Mouse (Mus musculus) C2C12 (cell line): ENCODE measurements around the gene Bckdhb. TPM values are rescaled to one million over a fixed set of nuclear protein-coding genes. Genes with fewer than 3 reads are reported as not detected.
"Not testable (repeated sequence)": the region's sequence is repeated elsewhere in the genome, so short reads cannot be mapped to it uniquely, and the experiment has no call there.

Experiments
- H3K27me3 ChIP-seq: one replicate; pipeline ENCODE4 v1.6.1; 2011; ENCODE audit not compliant: control insufficient read depth, insufficient read depth, insufficient read length
- H3K36me3 ChIP-seq: one replicate; pipeline ENCODE4 v1.6.1; 2011; ENCODE audit not compliant: control insufficient read depth, insufficient read depth
- H3K4me3 ChIP-seq: one replicate; pipeline ENCODE4 v1.5.1; 2011; ENCODE audit warnings: mild to moderate bottlenecking, control low read depth; ENCODE audit not compliant: poor library complexity, insufficient read depth, severe bottlenecking
- H3K79me2 ChIP-seq: one replicate; pipeline ENCODE4 v1.6.1; 2011; ENCODE audit not compliant: control insufficient read depth, insufficient read depth
- H3K79me3 ChIP-seq: one replicate; pipeline ENCODE4 v1.6.1; 2011; ENCODE audit warnings: low read depth, control low read depth
- H3ac ChIP-seq: one replicate; pipeline ENCODE3; 2011; ENCODE audit warnings: low read depth; ENCODE audit not compliant: control insufficient read depth, insufficient read length
- CEBPB ChIP-seq: IDR thresholded peaks from one replicate; pipeline ENCODE4 v1.6.1; 2011; ENCODE audit warnings: low read depth, mild to moderate bottlenecking, control low read depth, moderate library complexity
- CTCF ChIP-seq: IDR thresholded peaks from one replicate; pipeline ENCODE4 v1.5.1; 2011; ENCODE audit not compliant: control insufficient read depth, insufficient read depth, insufficient read length
- FOSL1 ChIP-seq: IDR thresholded peaks from one replicate; pipeline ENCODE4 v1.8.0; 2011; ENCODE audit warnings: mild to moderate bottlenecking, low read length; ENCODE audit not compliant: poor library complexity, insufficient read depth, severe bottlenecking
- MAX ChIP-seq: IDR thresholded peaks from one replicate; pipeline ENCODE4 v1.6.1; 2011; ENCODE audit warnings: mild to moderate bottlenecking, control low read depth
- MYOD1 ChIP-seq: IDR thresholded peaks from one replicate; pipeline ENCODE4 v1.6.1; 2011; ENCODE audit warnings: low read depth; ENCODE audit not compliant: control insufficient read depth, insufficient read length
- MYOG ChIP-seq: IDR thresholded peaks from one replicate; pipeline ENCODE4 v1.6.1; 2011; ENCODE audit not compliant: control insufficient read depth, insufficient read length; ENCODE audit errors: extremely low read depth
- USF1 ChIP-seq: IDR thresholded peaks from one replicate; pipeline ENCODE4 v1.6.1; 2011; ENCODE audit warnings: low read depth, mild to moderate bottlenecking, control low read depth, moderate library complexity
- polyA plus RNA-seq: library from polyadenylated mRNA; unstranded; fragments of >200 nt; fragmentation: generic; extraction: Trizol; gene quantifications from one replicate; pipeline ENCODE4 v1.2.1, GENCODE M21; 2012; ENCODE audit warnings: missing spikeins

The Bckdhb gene
- polyA plus RNA-seq, 1 experiment: 1.8 TPM

GRCm38 (mm10) chr9:84047436-84047835 is 122.5 kb downstream of the Bckdhb start:
- no peaks in the 10 kb centered on the region for H3K79me2 ChIP-seq
- no peaks in the 10 kb centered on the region for H3K27me3 ChIP-seq
- TF ChIP-seq MAX (no peak), CTCF (no peak)
- no peaks in the 10 kb centered on the region for H3K36me3 ChIP-seq
- no peak overlapping the region for H3ac ChIP-seq
- no peak overlapping the region for H3K4me3 ChIP-seq
- H3K79me3 ChIP-seq: no peaks in the 10 kb centered on the region

- H3K4me3 ChIP-seq: no peak overlapping the region
- no peaks in the 10 kb centered on the region for H3K79me3 ChIP-seq
- no peak overlapping the region for H3ac ChIP-seq
- no peaks in the 10 kb centered on the region for H3K36me3 ChIP-seq
- no peaks in the 10 kb centered on the region for H3K27me3 ChIP-seq
- no peaks in the 10 kb centered on the region for H3K79me2 ChIP-seq
- no peak for TF ChIP-seq CEBPB
- no peak for TF ChIP-seq CTCF
- no peak for TF ChIP-seq USF1
- no peak for TF ChIP-seq MYOG
- TF ChIP-seq FOSL1: no peak
- no peak for TF ChIP-seq MAX
- no peak for TF ChIP-seq MYOD1
Measured at GRCm38 (mm10) chr9:84049142-84049541, 124.2 kb downstream of the Bckdhb start.

- no peak overlapping the region for H3ac ChIP-seq
- H3K27me3 ChIP-seq: no peaks in the 10 kb centered on the region
- no peaks in the 10 kb centered on the region for H3K79me3 ChIP-seq
- H3K4me3 ChIP-seq: no peak overlapping the region
- TF ChIP-seq MAX: no peak
- no peaks in the 10 kb centered on the region for H3K79me2 ChIP-seq
- no peaks in the 10 kb centered on the region for H3K36me3 ChIP-seq
Measured at GRCm38 (mm10) chr9:84050867-84051635, 126.1 kb downstream of the Bckdhb start.

- H3K4me3 ChIP-seq: no peak overlapping the region
- TF ChIP-seq FOSL1: no peak
- TF ChIP-seq MYOG: no peak
- TF ChIP-seq USF1: no peak
- no peak for TF ChIP-seq CEBPB
- no peak for TF ChIP-seq CTCF
- TF ChIP-seq MAX: no peak
- no peak for TF ChIP-seq MYOD1
- no peaks in the 10 kb centered on the region for H3K79me3 ChIP-seq
- no peak overlapping the region for H3ac ChIP-seq
- H3K79me2 ChIP-seq: no peaks in the 10 kb centered on the region
- no peaks in the 10 kb centered on the region for H3K27me3 ChIP-seq
- H3K36me3 ChIP-seq: no peaks in the 10 kb centered on the region
Measured at GRCm38 (mm10) chr9:84055125-84055807, 130.3 kb downstream of the Bckdhb start.

GRCm38 (mm10) chr9:84060781-84061180 is 135.8 kb downstream of the Bckdhb start:
- H3K79me2 ChIP-seq, H3K36me3 ChIP-seq, H3K4me3 ChIP-seq, H3K79me3 ChIP-seq, H3ac ChIP-seq, H3K27me3 ChIP-seq: not testable (repeated sequence)

- H3ac ChIP-seq: no peak overlapping the region
- TF ChIP-seq CTCF (no peak), CEBPB (no peak), FOSL1 (no peak), MYOD1 (no peak), MYOG (no peak), MAX (no peak), USF1 (no peak)
- no peaks in the 10 kb centered on the region for H3K27me3 ChIP-seq
Measured at GRCm38 (mm10) chr9:84063617-84064016, 138.7 kb downstream of the Bckdhb start.

More at GRCm38 (mm10) chr9:84063617-84064016, 138.7 kb downstream of the Bckdhb start:
- H3K36me3 ChIP-seq: no peaks in the 10 kb centered on the region
- no peaks in the 10 kb centered on the region for H3K79me2 ChIP-seq
- H3K79me3 ChIP-seq: no peaks in the 10 kb centered on the region
- H3K4me3 ChIP-seq: no peak overlapping the region
